Mouse (Mus musculus) small intestine, adult 2 months (tissue): ENCODE results near the gene Capn12. TPM values are rescaled to one million over a fixed set of nuclear protein-coding genes. Genes with fewer than 3 reads are reported as not detected.

Experiments
- H3K27ac ChIP-seq: fragments of 200-500 bp; 2 replicates; pipeline ENCODE4 v1.5.1; 2012; ENCODE audit warnings: low read depth, low read length, control low read depth, inconsistent platforms; ENCODE audit not compliant: insufficient read depth
- H3K27me3 ChIP-seq: fragments of 200-500 bp; 2 replicates; pipeline ENCODE4 v1.6.1; 2012; ENCODE audit warnings: mild to moderate bottlenecking, moderate library complexity, low read length, inconsistent platforms; ENCODE audit not compliant: control insufficient read depth, insufficient read depth
- H3K36me3 ChIP-seq: fragments of 200-500 bp; 2 replicates; pipeline ENCODE4 v1.6.1; 2012; ENCODE audit warnings: mild to moderate bottlenecking, low read length, control low read depth, inconsistent platforms; ENCODE audit not compliant: control insufficient read depth, insufficient read depth
- H3K4me1 ChIP-seq: fragments of 200-500 bp; 2 replicates; pipeline ENCODE4 v1.6.1; 2012; ENCODE audit warnings: low read length, inconsistent platforms, mixed read lengths; ENCODE audit not compliant: control insufficient read depth, insufficient read depth, insufficient read length
- H3K4me3 ChIP-seq: fragments of 200-500 bp; 2 replicates; pipeline ENCODE4 v1.5.1; 2012; ENCODE audit warnings: low read depth, mild to moderate bottlenecking, control low read depth, inconsistent platforms, low read length, moderate library complexity
- CTCF ChIP-seq: fragments of 200-500 bp; IDR thresholded peaks from 2 replicates; pipeline ENCODE4 v1.5.1; 2012; ENCODE audit warnings: low read depth, mild to moderate bottlenecking, control low read depth, inconsistent platforms, low read length, moderate library complexity, mixed read lengths; ENCODE audit not compliant: insufficient replicate concordance, insufficient read length; ENCODE audit errors: extremely low read depth
- POLR2A ChIP-seq: fragments of 200-500 bp; IDR thresholded peaks from 2 replicates; pipeline ENCODE4 v1.6.1; 2012; ENCODE audit warnings: low read depth, mild to moderate bottlenecking, control low read depth, inconsistent platforms, low read length, moderate library complexity
- WGBS: fragments of 180-500 bp; shearing (Covaris S2); methylation state at CpG from one replicate; pipeline ENCODE4 v1.1.7; 2018; 5-methylcytosine and 5-hydroxymethylcytosine counted together
- polyA plus RNA-seq: library from polyadenylated mRNA; depleted of rRNA; stranded (reverse); fragments of >200 nt; gene quantifications from 2 replicates; pipeline ENCODE4 v1.2.3, GENCODE M21; 2012

Capn12 gene
- polyA plus RNA-seq, 1 experiment = 0.10 TPM

- 83% methylated on average over 5 of the region's 5 CpGs for WGBS
- Histone ChIP-seq H3K27ac (no peak overlapping the region), H3K4me3 (no peak overlapping the region), H3K27me3 (no peaks in the 10 kb centered on the region), H3K36me3 (peaks cover 97% of the 10 kb centered on the region), H3K4me1 (no peaks in the 10 kb centered on the region)
- no peak for TF ChIP-seq CTCF
- no peak for TF ChIP-seq POLR2A
Measured at GRCm38 (mm10) chr7:28907195-28907594, 26.0 kb downstream of the Capn12 start.

- WGBS = 74% methylated on average over 4 of the region's 4 CpGs
- TF ChIP-seq POLR2A (no peak), CTCF (no peak)
Measured at GRCm38 (mm10) chr7:28911632-28912031, 30.4 kb downstream of the Capn12 start.

GRCm38 (mm10) chr7:28913171-28913570 lies 31.9 kb downstream of the Capn12 start:
- Histone ChIP-seq H3K4me1 (peaks cover 10% of the 10 kb centered on the region), H3K4me3 (no peak overlapping the region), H3K36me3 (peaks cover 96% of the 10 kb centered on the region), H3K27ac (peak overlapping the region; percentile 64; the same call in 1 of the 2 replicates), H3K27me3 (no peaks in the 10 kb centered on the region)
- TF ChIP-seq POLR2A (no peak), CTCF (no peak)
- WGBS = 87% methylated on average over 11 of the region's 11 CpGs

More at GRCm38 (mm10) chr7:28911632-28912031, 30.4 kb downstream of the Capn12 start:
- peaks cover 3% of the 10 kb centered on the region; the same call in 1 of the 2 replicates for H3K4me1 ChIP-seq
- H3K4me3 ChIP-seq = no peak overlapping the region
- peak overlapping the region; percentile 64 for H3K27ac ChIP-seq
- H3K27me3 ChIP-seq = no peaks in the 10 kb centered on the region
- H3K36me3 ChIP-seq = peaks cover 96% of the 10 kb centered on the region

- Histone ChIP-seq H3K27ac (peak overlapping the region; percentile 25; the same call in 1 of the 2 replicates), H3K36me3 (peaks cover 83% of the 10 kb centered on the region), H3K4me3 (no peak overlapping the region), H3K27me3 (no peaks in the 10 kb centered on the region), H3K4me1 (peaks cover 29% of the 10 kb centered on the region)
- TF ChIP-seq POLR2A = no peak
- no peak for TF ChIP-seq CTCF
Measured at GRCm38 (mm10) chr7:28916491-28916890, 35.3 kb downstream of the Capn12 start.

GRCm38 (mm10) chr7:28917503-28918426 lies 36.5 kb downstream of the Capn12 start:
- 39% methylated on average over 10 of the region's 10 CpGs for WGBS
- Histone ChIP-seq H3K4me3 (no peak overlapping the region), H3K27me3 (no peaks in the 10 kb centered on the region), H3K4me1 (peaks cover 39% of the 10 kb centered on the region), H3K36me3 (peaks cover 72% of the 10 kb centered on the region), H3K27ac (peak overlapping the region; percentile 71)
- no peak for TF ChIP-seq CTCF
- TF ChIP-seq POLR2A = no peak

GRCm38 (mm10) chr7:28918540-28918939 lies 37.3 kb downstream of the Capn12 start:
- WGBS = 58% methylated on average over 8 of the region's 8 CpGs
- Histone ChIP-seq H3K27ac (peak overlapping the region; percentile 71), H3K4me3 (no peak overlapping the region), H3K36me3 (peaks cover 65% of the 10 kb centered on the region), H3K27me3 (no peaks in the 10 kb centered on the region), H3K4me1 (peaks cover 42% of the 10 kb centered on the region)
- TF ChIP-seq POLR2A (no peak), CTCF (no peak)

GRCm38 (mm10) chr7:28919815-28920214 lies 38.6 kb downstream of the Capn12 start:
- Histone ChIP-seq H3K27me3 (no peaks in the 10 kb centered on the region), H3K4me3 (no peak overlapping the region), H3K27ac (peak overlapping the region; percentile 71), H3K36me3 (peaks cover 57% of the 10 kb centered on the region), H3K4me1 (peaks cover 55% of the 10 kb centered on the region)
- TF ChIP-seq POLR2A (no peak), CTCF (no peak)
- WGBS = 62% methylated on average over 6 of the region's 6 CpGs
